Mouse (Mus musculus) olfactory bulb, adult 2 months (tissue): ENCODE measurements at regions not wholly inside any gene's neighbourhood (a gene's known extent, or its start where the extent isn't known, plus 50 kb on each side); places are given as distances from the start of the nearest gene placed in this dataset.

Experiments
- H3K27ac ChIP-seq: fragments of 200-500 bp; 2 replicates; pipeline ENCODE4 v1.5.1; 2012; ENCODE audit warnings: low read depth, low read length; ENCODE audit not compliant: insufficient read depth
- H3K4me1 ChIP-seq: fragments of 200-500 bp; 2 replicates; pipeline ENCODE4 v1.6.1; 2012; ENCODE audit warnings: low read length; ENCODE audit not compliant: control insufficient read depth, insufficient read depth
- H3K4me3 ChIP-seq: fragments of 200-500 bp; 2 replicates; pipeline ENCODE4 v1.5.1; 2012; ENCODE audit warnings: mild to moderate bottlenecking, low read depth, low read length, moderate library complexity; ENCODE audit not compliant: insufficient read depth
- CTCF ChIP-seq: fragments of 200-500 bp; IDR thresholded peaks from 2 replicates; pipeline ENCODE4 v1.5.1; 2012; ENCODE audit warnings: low read depth, mild to moderate bottlenecking, low read length, moderate library complexity; ENCODE audit not compliant: insufficient read depth
- POLR2A ChIP-seq: fragments of 200-500 bp; IDR thresholded peaks from 2 replicates; pipeline ENCODE4 v1.6.1; 2012; ENCODE audit warnings: mild to moderate bottlenecking, low read depth, low read length, moderate library complexity; ENCODE audit not compliant: insufficient read depth
- WGBS: fragments of 180-500 bp; shearing (Covaris S2); methylation state at CpG from one replicate; pipeline ENCODE4 v1.1.7; 2018; 5-methylcytosine and 5-hydroxymethylcytosine counted together

GRCm38 (mm10) chr3:143977886-143978447 lies 227.1 kb downstream of the Lmo4 start:
- TF ChIP-seq POLR2A (no peak), CTCF (no peak)
- Histone ChIP-seq H3K4me1 (no peaks in the 10 kb centered on the region), H3K27ac (no peak overlapping the region), H3K4me3 (no peak overlapping the region)
- 92% methylated on average over 7 of the region's 7 CpGs for WGBS

GRCm38 (mm10) chr3:143973582-143973981 lies 231.4 kb downstream of the Lmo4 start:
- 90% methylated on average over 9 of the region's 9 CpGs for WGBS
- Histone ChIP-seq H3K4me3 (no peak overlapping the region), H3K4me1 (no peaks in the 10 kb centered on the region), H3K27ac (no peak overlapping the region)
- TF ChIP-seq POLR2A, result no peak
- no peak for TF ChIP-seq CTCF

GRCm38 (mm10) chr3:143972351-143972750 lies 232.7 kb downstream of the Lmo4 start:
- H3K4me1 ChIP-seq, result no peaks in the 10 kb centered on the region
- H3K27ac ChIP-seq, result no peak overlapping the region
- no peak overlapping the region for H3K4me3 ChIP-seq
- TF ChIP-seq CTCF, result no peak

- 78% methylated on average over 11 of the region's 11 CpGs for WGBS
- H3K4me3 ChIP-seq, result no peak overlapping the region
- TF ChIP-seq POLR2A, result no peak
- no peak for TF ChIP-seq CTCF
- H3K27ac ChIP-seq, result no peak overlapping the region
- H3K4me1 ChIP-seq, result no peaks in the 10 kb centered on the region
Observed at GRCm38 (mm10) chr3:143970771-143971170, 234.2 kb downstream of the Lmo4 start.

- TF ChIP-seq CTCF, result no peak
- H3K27ac ChIP-seq, result no peak overlapping the region
- no peaks in the 10 kb centered on the region for H3K4me1 ChIP-seq
- no peak overlapping the region for H3K4me3 ChIP-seq
- WGBS, result 97% methylated on average over 7 of the region's 7 CpGs
Observed at GRCm38 (mm10) chr3:143955508-143955907, 249.5 kb downstream of the Lmo4 start.

GRCm38 (mm10) chr3:143954822-143955221 lies 250.2 kb downstream of the Lmo4 start:
- Histone ChIP-seq H3K27ac (no peak overlapping the region), H3K4me3 (no peak overlapping the region), H3K4me1 (no peaks in the 10 kb centered on the region)
- TF ChIP-seq CTCF, result no peak
- TF ChIP-seq POLR2A, result no peak
- WGBS, result 85% methylated on average over 7 of the region's 7 CpGs

- 78% methylated on average over 8 of the region's 8 CpGs for WGBS
- Histone ChIP-seq H3K4me1 (no peaks in the 10 kb centered on the region), H3K27ac (no peak overlapping the region), H3K4me3 (no peak overlapping the region)
- TF ChIP-seq CTCF, result no peak
Observed at GRCm38 (mm10) chr3:143952289-143952688, 252.7 kb downstream of the Lmo4 start.

- WGBS, result 45% methylated on average over 8 of the region's 8 CpGs
- TF ChIP-seq CTCF (no peak), POLR2A (no peak)
Observed at GRCm38 (mm10) chr3:143949656-143950055, 255.4 kb downstream of the Lmo4 start.

GRCm38 (mm10) chr3:143949026-143949637 lies 255.9 kb downstream of the Lmo4 start:
- TF ChIP-seq CTCF (no peak), POLR2A (no peak)
- Histone ChIP-seq H3K4me1 (no peaks in the 10 kb centered on the region), H3K4me3 (no peak overlapping the region), H3K27ac (no peak overlapping the region)
- WGBS, result 88% methylated on average over 11 of the region's 11 CpGs

More at GRCm38 (mm10) chr3:143949656-143950055, 255.4 kb downstream of the Lmo4 start:
- Histone ChIP-seq H3K4me3 (no peak overlapping the region), H3K4me1 (no peaks in the 10 kb centered on the region), H3K27ac (no peak overlapping the region)

- 52% methylated on average over 3 of the region's 3 CpGs for WGBS
- no peak for TF ChIP-seq POLR2A
- no peak for TF ChIP-seq CTCF
Observed at GRCm38 (mm10) chr3:143947938-143948267, 257.1 kb downstream of the Lmo4 start.

More at GRCm38 (mm10) chr3:143947938-143948267, 257.1 kb downstream of the Lmo4 start:
- no peak overlapping the region for H3K27ac ChIP-seq
- H3K4me3 ChIP-seq, result no peak overlapping the region
- H3K4me1 ChIP-seq, result no peaks in the 10 kb centered on the region
